Mouse (Mus musculus): ENCODE data around the gene Tuft1.

DNA sequence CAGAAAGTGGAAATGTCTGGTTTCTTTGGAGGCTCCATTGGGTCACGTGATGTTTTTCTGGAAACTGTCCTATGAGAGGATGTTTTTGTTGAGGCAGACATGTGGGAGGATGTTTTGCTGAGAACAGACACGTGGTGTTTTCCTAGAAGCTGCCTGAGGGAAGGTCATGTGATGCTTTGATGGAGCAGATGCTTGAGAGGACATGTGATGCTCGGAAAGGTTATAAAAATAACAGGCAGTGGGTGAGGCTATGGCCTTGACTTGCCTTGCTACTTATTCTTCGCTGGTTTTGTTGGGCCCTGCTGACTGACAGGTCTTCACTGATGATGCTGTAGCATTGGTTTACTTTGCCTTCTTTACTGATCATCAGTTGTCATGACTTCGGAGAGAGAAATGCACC, 67.6 kb downstream of the Tuft1 start:
- TF ChIP-seq EP300 (IDR thresholded peaks at IDR 0.05; ENCODE audit: insufficient read depth, low read depth, low read length) (no peak), POLR2A (IDR thresholded peaks at IDR 0.05; ENCODE audit: insufficient read depth, low read length) (no peak), CTCF (IDR thresholded peaks at IDR 0.05; ENCODE audit: low read depth, low read length) (no peak)
